Mouse (Mus musculus) CD4-positive naive resting alpha-beta T cell, adult 76 days (primary cell): ENCODE data around the gene Vmn2r101. TPM values are rescaled to one million over a fixed set of nuclear protein-coding genes. Genes with fewer than 3 reads are reported as not detected.

Source experiments
- total RNA-seq: library from RNA; stranded (reverse); gene quantifications from one replicate; pipeline ENCODE4 v1.2.4, GENCODE M21; 2023

Vmn2r101 gene
- not detected for total RNA-seq

DNA sequence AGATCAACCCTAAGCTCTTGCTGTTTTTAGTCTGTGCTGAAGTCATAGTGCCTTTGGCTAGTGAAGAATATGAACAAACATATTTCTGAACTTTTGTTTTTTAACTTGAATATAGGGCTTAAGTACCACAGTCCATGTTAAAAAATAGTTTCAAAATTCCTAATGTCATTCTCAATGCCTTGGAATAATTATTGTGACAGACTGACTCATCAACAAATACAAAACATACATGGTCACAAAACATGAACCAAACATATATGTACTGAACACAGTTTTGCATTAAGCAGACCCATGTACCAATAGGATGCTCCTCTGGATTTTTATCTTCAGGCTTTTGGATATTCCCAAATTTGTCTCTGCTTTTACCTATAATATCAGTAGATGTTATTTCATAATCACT is at the start of gene Vmn2r101:
Vmn2r101 (plus strand) TSS at position 301 of the 400 bp plus-strand sequence.

DNA sequence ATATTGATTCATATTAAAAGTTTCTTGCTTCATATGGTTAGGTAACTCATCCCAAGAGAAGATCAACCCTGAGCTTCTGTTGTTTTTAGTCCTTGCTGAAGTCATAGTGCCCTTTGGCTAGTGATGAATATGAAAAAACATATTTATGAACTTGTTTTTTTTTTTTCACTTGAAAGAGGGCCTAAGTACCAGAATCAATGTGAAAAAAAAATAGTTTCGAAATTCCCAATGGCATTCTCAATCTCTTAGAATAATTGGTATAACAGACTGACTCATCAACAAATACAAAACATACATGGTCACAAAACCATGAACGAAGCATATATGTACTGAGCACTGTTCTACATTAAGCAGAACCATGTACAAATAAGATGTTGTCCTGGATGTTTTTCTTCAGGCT is 83.0 kb downstream of the Vmn2r101 start, which contains the start of gene Vmn2r102:
Vmn2r102 (plus strand) TSS at position 301 of the 400 bp plus-strand sequence.

Other genes starting within 250 kb of the Vmn2r101 start
- not detected for gene Vmn2r99, start 215.3 kb upstream of the Vmn2r101 start, total RNA-seq
- gene Vmn2r100, start 72.5 kb upstream of the Vmn2r101 start, total RNA-seq = not detected
- not detected for gene Vmn2r102, start 83.1 kb downstream of the Vmn2r101 start, total RNA-seq
- not detected for gene Vmn2r103, start 196.1 kb downstream of the Vmn2r101 start, total RNA-seq